Comparison of ENCODE assay signal across 24 mouse cellular contexts in genomic region chr9:116017091-116017490, GRCm38 (mm10).
DNase-seq lines count a peak whose midpoint lies in the region; ATAC-seq lines count a peak whose summit lies in the region.
"Had no signal": no experiment of that assay in that cellular context is flagged by ENCODE, and none has a peak within 500 bp of the region (broad histone marks: within the 10 kb centered on the region; RNA-seq: fewer than 3 reads in every experiment).

No protein-coding gene starts in this region.

- ATAC-seq in megakaryocyte, adult 5-6 weeks (ENCODE audit: poor library complexity, severe bottlenecking): no peak
- ATAC-seq: forebrain, embryonic 14.5 days; forebrain, postnatal 0 days; hindbrain, postnatal 0 days; inflammation-experienced regulatory T-cells, adult 6 months; intestine, embryonic 16.5 days; Patski had no signal

- H3K9me3 ChIP-seq in megakaryocyte, embryonic 14.5 days: peaks cover 14% of the 10 kb centered on the region
- H3K9me3 ChIP-seq: embryonic facial prominence, embryonic 12.5 days; embryonic facial prominence, embryonic 15.5 days; hindbrain, embryonic 10.5 days had no signal

- H3K4me1 ChIP-seq in megakaryocyte, embryonic 14.5 days: no peaks in the 10 kb centered on the region
- H3K4me1 ChIP-seq: embryonic facial prominence, embryonic 12.5 days; embryonic facial prominence, embryonic 15.5 days; hindbrain, embryonic 10.5 days had no signal

- no peaks in the 10 kb centered on the region for H3K36me3 ChIP-seq in megakaryocyte, embryonic 14.5 days (replicated peaks; ENCODE audit: low read length)
- H3K36me3 ChIP-seq: embryonic facial prominence, embryonic 12.5 days; embryonic facial prominence, embryonic 15.5 days; G1E; hindbrain, embryonic 10.5 days had no signal

- DNase-seq in adrenal gland, adult 2 months: peak; percentile 76
- DNase-seq in adrenal gland, adult 18-20 months (ENCODE audit: low spot score in 2 of 2): no peak
- DNase-seq in adrenal gland, postnatal 25 days: peak; percentile 5
- DNase-seq in cerebellum, postnatal 14 days: no peak
- no peak for DNase-seq in layer of hippocampus, adult 9-11 months
- DNase-seq: B cell, adult 2 months; cerebellum, adult 18-20 months; cerebellum, adult 9-10 months; cerebellum, postnatal 25 days; forebrain, postnatal 0 days; gastrocnemius, postnatal 36 days; kidney, adult 18-20 months had no signal

- peak overlapping the region; percentile 52 for H3K4me3 ChIP-seq in megakaryocyte, embryonic 14.5 days (replicated peaks)
- H3K4me3 ChIP-seq: embryonic facial prominence, embryonic 12.5 days; embryonic facial prominence, embryonic 15.5 days; hindbrain, embryonic 10.5 days had no signal

- peaks cover 2% of the 10 kb centered on the region for H3K27me3 ChIP-seq in megakaryocyte, embryonic 14.5 days (replicated peaks)
- H3K27me3 ChIP-seq: CH12.LX; embryonic facial prominence, embryonic 12.5 days; embryonic facial prominence, embryonic 15.5 days had no signal

Comparison
In these comparisons a context has a peak if more than half of its experiments do, and no peak if none do; other contexts are left out.
1. DNase-seq: peak in adrenal gland, adult 2 months (single experiment) and adrenal gland, postnatal 25 days (single experiment); none in adrenal gland, adult 18-20 months (0 of 2), cerebellum, postnatal 14 days (0 of 2) and layer of hippocampus, adult 9-11 months (single experiment).